Mouse (Mus musculus) gastrocnemius, postnatal 36 days (tissue): ENCODE results near the gene Gm21915. TPM values are rescaled to one million over a fixed set of nuclear protein-coding genes. Genes with fewer than 3 reads are reported as not detected.

Source experiments
- DNase-seq, 2 experiments: peaks; one replicate each; pipeline ENCODE4 v3.0.0; 2022
- intact Hi-C: fragments of 180-260 bp; cut with DNase I; formaldehyde crosslinking; loops from one replicate; pipeline ENCODE4 v1.15.1; 2025
- long read RNA-seq, 2 experiments: library from polyadenylated mRNA; stranded (forward); transcript quantifications; one replicate each; pipeline ENCODE4 v2.0.0; 2021
- total RNA-seq, 2 experiments: library from RNA; stranded (reverse); gene quantifications; 2 replicates each; pipeline ENCODE4 v1.2.3; 2021

The Gm21915 gene
- not detected for total RNA-seq
- long read RNA-seq, experiment 1, result 0 reads
- long read RNA-seq, experiment 2, result 0 reads

DNA sequence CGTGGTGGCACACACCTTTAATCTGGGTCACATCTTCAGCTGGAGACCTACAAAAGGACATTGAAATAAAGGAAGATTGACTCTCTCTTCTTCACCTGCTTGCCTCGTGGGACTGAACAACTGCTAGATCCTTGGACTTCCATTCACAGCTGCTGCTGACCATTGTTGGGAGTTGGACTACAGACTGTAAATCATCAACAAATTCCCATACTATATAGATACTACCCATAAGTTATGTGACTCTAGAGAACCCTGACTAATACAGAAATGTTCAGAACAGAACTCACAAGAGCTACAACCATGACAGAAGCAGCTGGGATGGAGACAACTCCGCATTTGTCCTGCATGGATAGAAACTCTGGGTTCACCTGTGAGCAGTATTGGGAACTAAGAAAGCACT, at the start of gene Gm21915:
Gm21915 (plus strand) TSS at position 301 of the 400 bp plus-strand sequence.
- intact Hi-C loops, result no loop called here
- no peak for DNase-seq

DNA sequence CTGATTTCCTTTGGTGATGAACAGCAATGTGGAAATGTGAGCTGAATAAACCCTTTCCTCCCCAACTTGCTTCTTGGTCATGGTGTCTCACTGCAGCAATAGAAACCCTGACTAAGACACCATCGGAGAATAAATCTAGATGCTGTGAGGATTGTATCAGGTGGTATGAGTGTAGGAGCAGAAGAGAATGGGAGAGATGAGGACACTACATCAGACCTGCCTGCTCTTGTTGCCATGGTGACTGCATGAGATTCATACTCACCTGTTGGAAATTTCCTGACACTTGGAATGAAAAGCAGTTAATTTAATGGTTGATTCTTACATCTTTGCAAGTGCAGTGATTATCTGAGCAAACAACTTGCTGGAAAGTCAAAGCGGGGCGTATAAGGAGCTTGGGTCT, 48.1 kb upstream of the Gm21915 start:
- no peak for DNase-seq
- intact Hi-C loops, result no loop called here

DNA sequence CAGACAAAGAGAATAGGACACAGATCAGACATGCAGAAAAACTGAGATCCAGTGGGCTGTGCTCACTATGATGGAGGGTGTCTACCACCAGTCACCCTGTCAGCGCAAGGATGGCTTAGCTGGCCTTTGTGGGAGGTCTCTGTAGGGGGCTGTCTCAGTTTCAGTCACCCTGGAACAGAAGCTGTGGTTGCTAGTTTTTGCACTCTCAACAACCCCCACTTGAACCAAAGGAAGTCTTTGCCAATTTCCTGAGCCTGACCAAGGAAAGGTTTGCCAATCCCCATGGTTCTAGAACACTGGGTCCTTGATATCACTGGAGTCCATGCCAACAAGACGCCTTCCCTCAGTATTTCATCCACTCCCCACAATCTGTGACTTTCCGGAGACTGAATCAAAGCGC, 47.6 kb upstream of the Gm21915 start:
- intact Hi-C loops, result no loop called here
- DNase-seq, result no peak

DNA sequence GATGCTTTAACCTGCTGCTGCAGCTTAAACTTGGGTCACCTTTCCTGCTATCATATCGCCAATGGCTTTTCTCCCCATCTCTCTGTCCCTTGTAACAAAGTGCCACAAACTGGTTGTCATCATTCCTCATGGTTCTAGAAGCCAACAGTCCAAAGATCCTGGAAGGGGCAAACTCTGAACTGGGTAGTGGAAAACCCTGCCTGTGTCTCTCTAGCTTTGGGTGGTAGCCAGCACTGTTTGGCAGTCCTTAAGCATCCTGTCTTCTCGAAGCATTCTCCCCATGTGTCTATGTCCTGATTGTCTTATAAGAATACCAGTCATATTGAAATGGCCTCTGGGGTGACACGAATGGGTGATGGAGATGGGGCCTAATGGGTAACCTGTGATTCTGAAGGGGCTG, 45.1 kb upstream of the Gm21915 start:
- DNase-seq, result no peak
- intact Hi-C loops, result no loop called here

DNA sequence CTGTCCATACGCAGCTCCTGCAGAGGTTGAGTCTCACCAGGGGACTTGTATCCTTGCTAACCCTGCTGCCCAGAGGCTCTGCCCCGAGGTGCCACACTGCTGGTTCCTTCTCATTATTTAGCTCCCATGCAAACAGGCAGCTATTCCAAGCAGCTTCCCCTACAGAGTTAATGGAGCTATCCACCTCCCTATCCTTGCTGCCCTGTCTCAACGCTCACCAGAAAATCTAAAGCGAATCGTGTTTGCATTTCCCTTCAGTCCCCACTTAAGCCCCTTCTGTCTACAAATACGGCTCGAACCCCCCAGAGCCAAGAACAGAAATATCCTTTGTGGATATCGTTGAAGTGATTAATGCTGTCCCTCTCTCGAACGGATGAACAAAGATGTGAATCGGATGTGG, 43.8 kb upstream of the Gm21915 start:
- intact Hi-C loops, result no loop called here
- no peak for DNase-seq

DNA sequence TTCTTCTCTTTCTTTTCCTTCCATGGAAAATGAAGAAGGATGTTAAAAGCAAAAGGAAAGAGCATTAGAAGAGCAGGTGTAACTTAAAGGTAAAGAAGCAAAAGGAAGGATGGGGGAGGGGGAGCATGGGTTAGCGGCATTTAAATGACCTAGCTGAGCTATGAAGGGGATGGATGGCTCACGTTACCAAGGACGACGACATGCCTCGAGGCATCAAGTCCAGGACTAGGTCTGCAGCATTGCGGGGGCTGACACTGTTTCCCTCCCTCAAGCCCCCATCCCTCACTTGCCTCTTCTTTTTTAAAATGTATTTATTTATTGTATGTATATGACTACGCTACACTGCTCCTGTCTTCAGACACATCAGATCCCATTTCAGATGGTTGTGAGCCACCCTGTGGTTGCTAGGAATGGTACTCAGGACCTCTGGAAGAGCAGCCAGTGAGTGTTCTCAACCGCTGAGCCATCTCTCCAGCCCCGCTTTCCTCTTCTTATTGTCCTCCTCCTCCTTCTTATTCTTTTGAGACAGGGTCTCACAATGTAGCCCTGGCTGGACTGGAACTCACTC, 43.2 kb upstream of the Gm21915 start:
- intact Hi-C loops, result no loop called here
- no peak for DNase-seq

DNA sequence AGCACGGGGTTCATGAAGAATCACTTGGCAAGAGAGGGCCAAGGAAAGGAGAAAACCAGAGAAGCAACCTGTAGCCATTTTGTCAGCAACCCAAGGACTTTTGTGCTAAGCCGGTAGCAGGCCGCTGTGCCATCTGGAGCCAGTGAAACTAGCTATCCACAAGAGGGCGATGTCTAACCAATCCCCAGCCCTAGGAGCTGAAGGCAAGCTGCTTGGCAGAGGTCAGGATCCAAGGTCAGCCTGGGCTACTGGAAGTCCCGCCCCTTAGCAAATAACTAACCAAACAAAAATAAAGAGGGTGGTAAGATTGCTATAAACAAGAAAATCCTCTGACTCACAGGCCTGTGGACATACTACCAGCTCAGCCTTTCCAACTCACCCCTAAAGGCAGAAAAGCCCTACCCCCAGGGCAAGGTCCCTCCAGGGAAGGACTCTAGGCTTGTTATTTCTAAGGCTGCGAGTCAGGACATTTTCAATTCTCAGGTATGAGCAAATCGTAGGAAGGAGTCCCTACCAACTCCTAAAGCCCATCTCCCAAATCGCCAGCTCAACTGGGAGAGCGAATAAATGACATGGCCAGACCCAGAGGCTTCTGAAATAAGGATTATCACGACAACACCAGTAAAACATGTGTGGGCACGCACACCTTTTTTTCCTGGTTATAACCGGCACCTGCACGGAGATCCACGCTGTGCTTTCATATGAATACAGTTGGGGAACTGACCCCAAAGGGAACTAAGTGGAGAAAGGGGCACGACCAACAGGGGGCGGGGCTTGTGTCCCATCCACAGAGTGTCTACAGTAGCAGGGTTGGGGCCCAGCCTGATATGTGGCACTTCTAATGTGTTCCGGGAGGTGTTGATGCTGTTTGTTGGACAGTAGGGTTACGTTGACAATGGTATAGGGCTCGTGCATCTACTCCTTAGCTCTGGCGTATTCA, 42.0 kb upstream of the Gm21915 start:
- peak in 1 of 2 experiments; percentile 27 for DNase-seq
- intact Hi-C loops, result no loop called here

DNA sequence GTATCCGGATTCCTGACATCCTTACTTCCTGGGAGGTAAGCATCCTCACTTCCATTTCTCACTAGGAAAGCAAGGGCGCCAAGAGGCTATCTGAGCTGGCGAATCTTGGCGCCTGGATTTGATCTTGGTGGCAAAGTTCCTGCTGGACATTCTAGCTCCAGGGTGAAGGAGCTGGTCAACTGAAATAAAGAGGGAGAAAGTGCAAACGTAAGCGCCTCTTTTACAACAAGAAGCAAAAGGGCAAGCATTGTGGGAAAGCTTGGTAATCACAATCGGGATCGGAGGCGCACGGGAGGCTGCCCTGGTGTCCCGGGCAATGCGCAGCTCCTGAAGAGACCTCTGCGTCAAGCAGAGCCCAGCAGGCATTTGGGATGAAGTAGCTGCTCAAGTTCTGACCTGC, 41.0 kb upstream of the Gm21915 start:
- intact Hi-C loops, result no loop called here
- no peak for DNase-seq

DNA sequence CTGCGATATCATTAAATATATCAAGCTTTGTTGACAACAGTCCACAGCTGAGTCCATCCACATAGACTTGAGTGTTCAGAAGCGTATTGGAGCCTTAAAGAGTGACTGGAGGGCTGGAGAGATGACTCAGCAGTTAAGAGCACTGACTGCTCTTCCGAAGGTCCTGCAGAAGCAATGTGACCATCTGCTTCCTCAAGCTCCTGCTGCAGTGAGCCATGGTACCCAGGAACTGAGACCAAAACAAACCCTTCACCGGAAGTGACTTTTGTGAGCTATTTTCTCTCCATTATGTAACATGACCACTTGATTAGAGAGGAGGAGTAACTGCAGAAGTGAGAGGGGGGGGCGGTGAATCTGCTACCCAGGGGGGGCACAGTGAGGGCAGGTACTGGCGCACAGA, 39.3 kb upstream of the Gm21915 start:
- intact Hi-C loops, result no loop called here

DNA sequence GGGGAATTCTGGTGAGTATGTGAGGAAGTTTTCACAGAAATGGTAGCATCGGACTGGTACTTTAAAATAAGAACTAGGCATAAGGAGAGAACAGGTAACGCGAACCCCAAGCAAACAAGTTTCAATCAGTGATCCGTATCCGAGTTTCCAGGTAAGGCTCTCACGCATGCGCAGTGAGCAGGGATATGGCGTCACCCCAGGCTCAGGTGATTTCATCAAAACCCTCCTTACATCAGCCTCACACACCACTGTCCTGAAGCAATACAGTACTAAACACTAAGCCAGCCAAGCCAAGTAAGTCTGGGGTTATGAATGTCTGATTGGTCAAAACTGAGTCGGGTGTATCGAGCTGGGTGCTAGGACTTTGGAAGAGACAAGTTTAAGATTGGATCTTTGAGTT, 38.9 kb upstream of the Gm21915 start:
- intact Hi-C loops, result no loop called here
- no peak for DNase-seq

More for the DNA sequence above, 39.3 kb upstream of the Gm21915 start:
- DNase-seq, result no peak

DNA sequence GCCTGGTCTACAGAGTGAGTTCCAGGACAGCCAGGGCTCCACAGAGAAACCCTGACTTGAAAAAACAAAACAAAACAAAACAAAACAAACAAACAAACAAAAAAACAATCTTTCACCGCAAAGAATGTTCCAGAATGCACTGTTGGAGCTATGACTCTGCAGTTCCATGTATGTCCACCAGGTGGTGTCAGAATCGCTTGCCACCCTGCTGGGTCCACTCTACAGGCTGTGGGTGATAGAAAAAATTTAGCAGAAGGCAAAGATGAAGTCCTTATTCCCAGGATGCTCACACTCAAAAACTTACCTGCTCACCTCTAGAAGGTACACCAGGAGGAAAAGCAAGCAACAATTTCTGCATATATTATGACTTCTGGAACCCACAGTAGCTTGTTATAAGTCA, 34.4 kb upstream of the Gm21915 start:
- intact Hi-C loops, result loop anchor here (2.0 kb wide), 1 partner anchor 115 kb away; no protein-coding TSS in a partner anchor
- DNase-seq, result peak in 1 of 2 experiments; percentile 35

DNA sequence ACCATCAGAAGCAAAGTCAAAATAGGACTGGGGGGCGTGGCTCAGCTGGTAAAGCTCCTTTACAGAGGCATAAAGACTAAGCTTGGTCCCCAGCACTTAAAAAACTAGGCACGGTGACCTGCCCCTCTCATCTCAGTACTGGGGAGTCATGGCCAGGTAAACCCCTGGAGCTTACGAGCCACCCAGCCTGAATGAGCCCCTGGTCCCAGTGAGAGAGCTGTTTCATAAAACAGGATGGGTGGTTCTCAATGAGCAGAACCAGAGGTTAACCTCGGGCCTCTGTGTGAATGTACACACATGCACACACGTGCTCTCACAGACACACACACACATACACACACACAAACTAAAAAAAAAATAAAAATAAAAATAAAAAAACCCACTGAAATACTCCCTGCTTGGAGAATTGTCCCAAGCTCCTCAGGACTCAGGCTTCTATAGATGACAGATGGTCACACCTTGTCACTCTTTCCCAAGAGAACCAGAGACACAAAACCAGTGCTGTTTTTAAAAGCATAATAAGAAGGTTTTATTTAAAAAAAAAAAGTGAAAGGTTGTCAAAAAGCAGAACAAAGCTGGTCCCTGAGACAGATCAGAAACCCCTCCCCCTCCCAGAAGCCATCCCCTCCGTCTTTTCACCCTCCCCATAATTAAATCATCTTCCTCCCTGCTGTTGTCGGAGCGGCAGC, 32.6 kb upstream of the Gm21915 start:
- intact Hi-C loops, result loop anchor here (2.0 kb wide), 1 partner anchor 113 kb away; no protein-coding TSS in a partner anchor
- DNase-seq, result no peak

DNA sequence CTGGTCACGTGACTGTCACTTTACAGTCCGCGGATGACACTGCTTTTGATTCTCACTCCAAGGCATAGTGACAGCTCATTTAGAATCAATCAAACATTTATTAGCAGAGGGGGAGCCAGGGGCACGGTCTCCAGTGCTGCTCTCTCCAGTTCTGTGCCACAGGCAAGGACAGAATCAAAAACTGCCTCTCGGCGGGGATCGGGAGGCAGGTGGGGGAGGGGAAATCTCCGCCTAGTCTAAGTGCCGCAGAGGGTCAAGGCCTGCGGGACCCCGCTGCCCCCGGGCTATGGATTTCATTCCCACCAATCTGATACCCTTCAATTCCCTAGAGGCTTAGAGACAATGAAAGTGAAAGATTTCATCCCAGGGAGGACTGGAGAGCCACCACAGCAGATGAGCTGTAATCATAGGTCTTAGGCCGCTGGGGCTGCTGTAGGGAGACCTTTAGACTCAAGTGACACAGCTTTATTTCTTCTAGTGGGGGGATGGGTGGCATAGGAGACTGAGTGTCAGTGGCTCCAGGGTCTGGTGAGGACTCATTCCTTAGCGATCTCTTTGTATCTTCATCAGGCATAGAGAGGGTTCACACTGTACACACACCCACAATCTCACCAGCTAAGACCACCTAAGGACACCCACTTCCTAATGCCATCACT, 31.9 kb upstream of the Gm21915 start:
- DNase-seq, result peak in 1 of 2 experiments; percentile 39
- intact Hi-C loops, result no loop called here

DNA sequence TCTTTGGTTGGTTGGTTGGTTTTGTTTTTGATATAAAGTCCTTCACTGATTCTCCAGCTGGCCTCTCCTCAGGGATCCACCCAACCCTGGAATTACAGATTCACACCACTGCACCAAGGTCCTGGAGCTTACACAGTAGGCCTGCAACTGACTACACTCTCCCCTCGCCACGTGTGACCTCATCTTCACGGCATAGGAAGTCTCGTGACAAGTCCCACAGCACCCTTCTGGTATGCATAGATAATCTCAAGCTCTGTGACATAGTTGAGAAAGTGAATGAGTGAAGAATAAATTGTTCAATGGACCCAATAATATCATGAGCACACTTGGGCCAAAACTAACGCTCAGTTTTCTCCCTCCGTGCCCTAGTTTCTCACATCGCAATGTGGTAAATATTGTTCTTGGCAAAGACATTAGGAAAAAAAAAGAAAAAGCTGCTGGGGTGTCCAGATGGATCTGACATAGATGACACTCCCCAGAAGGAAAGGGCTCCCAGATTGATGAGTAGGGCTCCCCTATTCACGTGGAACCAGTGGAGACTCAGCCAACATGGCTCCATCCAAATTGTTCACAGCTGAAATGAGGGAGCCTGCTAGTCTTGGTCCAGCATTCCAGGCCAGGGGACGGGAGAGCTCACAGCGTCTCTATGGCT, 30.8 kb upstream of the Gm21915 start:
- no peak for DNase-seq
- intact Hi-C loops, result no loop called here

DNA sequence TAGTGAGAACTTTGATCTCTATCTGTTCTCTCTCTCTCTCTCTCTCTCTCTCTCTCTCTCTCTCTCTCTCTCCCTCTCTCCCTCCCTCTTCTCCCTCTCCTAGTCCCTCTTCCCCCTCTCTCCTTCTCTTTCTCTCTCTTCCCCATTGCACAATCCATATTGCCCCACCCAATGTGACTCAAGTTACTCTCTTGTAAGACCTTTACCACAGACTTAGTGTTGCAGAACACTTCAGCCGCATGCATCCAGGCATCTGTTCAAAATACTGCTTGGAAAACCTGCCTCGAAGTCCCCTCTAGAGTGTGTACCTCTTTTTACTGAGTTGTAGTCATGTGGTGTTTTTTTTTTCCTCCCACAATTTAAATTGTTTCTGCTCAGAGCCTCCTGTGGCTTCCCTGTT, 29.1 kb upstream of the Gm21915 start:
- intact Hi-C loops, result no loop called here
- no peak for DNase-seq

DNA sequence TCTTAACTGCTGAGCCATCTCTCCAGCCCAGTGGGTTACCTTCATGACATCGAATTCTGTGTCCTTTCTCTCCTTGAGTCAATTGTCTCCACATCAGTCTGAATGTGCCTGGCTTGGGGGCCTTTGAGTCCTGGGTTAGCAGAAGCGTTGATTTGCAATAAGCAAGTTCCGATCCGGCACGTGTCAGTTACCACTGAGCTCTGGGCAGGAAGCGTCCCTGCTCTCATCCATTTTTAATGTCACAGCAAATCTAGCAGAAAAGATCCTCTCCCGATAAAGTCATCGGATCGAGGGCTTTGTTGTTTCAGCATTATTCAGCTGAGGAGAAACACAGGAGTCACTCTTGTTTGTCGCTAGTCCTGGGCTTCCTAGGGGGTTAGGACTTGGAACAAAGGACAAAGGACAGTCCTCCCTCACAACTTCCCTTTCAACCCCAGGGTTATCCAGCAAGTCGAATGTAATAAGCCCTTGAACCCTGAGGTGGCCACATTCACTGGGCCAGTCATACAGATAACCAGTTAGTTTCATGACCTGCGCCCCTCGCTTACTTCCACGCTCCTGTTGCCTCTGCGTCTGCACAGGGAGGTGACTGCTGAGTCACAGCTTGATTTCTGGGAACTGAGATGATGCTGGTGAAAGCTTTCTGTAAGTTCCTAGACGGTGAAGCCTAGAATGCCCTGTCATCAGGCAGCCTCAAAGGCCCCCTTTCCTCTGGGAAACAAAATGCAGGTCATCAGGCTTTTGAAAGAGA, 27.8 kb upstream of the Gm21915 start:
- no peak for DNase-seq
- intact Hi-C loops, result no loop called here

DNA sequence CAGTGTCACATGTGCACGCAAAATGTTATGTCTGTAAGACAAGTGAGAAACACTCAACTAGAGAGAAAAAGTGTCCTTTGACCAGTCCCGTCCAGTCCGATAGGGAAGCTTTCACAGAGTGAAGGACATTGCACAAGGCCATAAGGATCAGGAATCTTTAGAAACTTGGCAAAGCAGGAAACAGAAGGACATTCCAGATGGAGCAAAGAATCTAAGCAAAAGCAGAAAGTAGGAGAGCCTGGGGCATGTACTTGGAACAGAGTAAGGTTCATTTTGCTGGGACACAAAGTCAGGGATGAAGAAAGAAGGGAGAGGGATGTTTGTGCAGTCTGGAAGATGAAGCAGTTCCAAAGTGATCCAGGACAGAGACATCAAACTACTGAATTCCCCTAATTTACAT, 21.0 kb upstream of the Gm21915 start:
- DNase-seq, result no peak
- intact Hi-C loops, result no loop called here

DNA sequence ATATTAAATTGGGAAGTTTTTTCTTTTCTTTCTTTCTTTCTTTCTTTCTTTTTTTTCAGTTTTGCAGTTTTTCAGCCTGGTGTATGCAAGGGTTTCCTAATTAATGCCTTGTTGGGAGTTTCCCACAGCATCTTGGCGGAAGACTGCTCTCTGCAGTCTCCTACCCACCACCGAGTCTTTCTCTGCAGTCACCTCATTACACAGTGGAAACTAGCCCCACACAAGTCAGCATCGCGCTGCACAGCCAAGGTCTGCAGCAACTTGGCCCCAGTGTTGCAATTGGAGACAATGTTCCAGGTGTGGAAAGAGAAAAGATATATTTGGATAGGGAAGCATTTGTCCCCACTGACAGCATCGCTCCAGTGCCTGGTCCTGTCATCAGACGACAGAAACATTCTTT, 20.4 kb upstream of the Gm21915 start:
- DNase-seq, result no peak
- intact Hi-C loops, result no loop called here

DNA sequence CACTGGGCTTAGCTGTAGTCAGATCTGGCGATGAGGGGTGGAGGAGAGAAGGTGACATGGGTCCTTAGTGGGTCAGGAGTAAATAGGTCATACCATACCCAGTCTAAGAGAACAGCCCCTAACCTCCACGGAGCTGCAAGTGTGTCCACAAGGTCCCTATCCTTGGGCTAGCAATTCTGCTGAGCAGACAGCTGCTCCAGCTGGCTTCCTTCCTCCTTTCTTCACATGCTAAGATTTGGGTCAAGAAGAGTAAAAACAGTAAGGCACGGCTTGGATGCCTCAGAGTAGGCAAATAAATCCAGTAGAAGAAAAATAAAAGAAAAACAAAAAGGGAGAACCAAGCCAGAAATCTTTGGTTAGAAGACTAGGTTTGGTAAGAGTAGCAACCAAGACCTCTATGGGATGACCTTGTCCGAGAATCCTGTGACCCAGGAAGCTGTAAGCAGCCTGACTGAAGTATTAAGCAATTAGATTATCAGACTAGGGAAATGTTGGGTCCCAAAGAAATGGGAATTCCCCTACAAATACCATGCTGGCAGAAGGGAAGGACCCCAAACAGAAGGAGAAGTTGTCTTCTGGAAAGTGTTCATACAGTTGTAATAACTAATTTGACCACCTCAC, 19.1 kb upstream of the Gm21915 start:
- intact Hi-C loops, result no loop called here
- no peak for DNase-seq
